Mouse (Mus musculus) cerebellum, adult 9-11 months (tissue): Measurements from ENCODE around the gene Sbpl.
A peak's percentile ranks its signal among the peaks of the same experiment; 100 is the strongest.

Experiments
- DNase-seq: peaks from one replicate; pipeline ENCODE4 v3.0.0; 2022

The Sbpl gene

DNA sequence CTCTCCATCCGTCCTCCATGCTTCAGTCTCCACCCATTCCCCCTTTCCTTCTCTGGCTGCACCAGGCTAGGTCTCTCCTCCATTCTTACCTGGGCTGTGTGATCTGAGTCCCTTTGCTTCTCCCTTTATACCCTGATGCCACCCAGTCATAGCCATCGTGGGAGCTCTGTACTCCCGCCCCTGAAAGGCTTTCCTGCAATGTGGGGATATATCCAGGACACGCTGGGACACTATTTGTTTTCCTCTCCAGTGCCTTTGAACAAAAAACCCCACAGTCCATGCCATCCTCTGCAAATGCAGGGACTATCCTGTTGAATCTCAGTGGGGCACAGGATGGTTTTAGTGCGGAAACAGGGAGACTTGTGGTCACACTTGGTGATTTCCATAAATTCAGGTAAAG lies at the start of gene Sbpl:
Gene Sbpl, minus strand, starts transcription at position 101 of the 400 bp plus-strand sequence.
- DNase-seq = no peak

DNA sequence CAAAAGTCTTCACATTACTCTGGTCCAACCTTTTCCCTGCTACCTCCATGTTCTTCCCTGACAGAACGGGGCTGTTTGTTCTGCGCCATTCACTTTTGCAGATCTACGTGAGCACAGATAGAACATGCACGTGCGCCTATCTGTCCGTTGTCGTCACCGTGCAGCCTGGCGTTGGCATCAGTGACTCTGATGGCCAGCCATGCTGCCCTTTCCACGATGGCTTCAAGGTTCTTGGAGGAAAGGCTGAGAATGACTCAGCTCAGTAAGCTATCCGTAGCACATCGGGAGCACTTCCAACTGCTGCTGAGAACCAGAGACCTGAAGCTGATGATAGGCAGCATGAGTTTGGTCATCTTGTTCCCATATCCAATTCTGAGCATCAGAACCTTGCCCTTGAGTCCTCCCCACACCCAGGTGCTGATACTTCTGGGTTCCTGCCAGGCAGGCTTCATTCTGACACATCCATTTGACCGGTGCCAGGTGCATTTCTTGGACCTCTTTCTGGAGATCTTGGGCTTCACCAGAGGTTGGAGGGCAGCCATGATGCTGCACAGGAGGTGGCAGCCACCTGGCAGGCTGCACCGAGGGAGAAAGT lies 49.1 kb upstream of the Sbpl start:
- DNase-seq = peak; percentile 53

DNA sequence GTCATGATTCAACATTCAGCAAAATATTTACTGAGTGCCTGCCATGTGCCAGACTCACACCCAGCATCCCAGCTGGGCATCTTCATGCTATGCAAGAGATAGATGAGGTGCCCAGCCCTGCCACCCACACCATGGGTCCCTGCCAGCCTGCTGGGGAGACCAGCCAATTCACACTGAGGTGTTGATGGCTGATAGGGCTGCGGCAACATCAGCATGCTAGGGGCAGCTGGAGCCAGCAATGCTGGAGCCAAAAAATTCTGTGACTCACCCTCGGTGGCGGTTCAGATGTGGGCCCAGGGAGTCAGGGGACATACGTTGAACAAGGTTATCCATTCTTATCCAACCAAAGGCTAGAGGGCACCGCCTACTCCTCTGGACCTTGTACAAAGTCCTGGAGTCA lies 45.3 kb upstream of the Sbpl start:
- DNase-seq = no peak

DNA sequence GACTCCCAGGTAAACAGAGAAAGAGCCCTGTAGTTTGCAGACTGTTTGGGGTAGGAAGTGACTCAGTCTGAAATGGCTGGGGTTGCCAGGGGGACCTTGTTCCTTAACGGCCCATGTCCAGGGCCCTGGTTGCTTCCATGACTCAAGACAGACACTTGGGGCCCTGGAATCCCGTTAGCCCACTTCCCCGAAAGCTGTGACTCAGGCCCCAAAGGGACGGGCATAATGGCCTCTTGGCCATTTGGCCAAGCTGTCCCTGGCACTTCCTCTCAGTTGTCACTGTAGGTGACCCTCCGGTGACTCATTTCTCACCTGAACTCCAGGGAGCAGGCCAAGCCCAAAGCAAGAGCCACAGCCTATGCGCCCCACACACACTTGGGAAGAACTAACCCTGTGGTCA lies 43.3 kb upstream of the Sbpl start:
- DNase-seq = no peak

DNA sequence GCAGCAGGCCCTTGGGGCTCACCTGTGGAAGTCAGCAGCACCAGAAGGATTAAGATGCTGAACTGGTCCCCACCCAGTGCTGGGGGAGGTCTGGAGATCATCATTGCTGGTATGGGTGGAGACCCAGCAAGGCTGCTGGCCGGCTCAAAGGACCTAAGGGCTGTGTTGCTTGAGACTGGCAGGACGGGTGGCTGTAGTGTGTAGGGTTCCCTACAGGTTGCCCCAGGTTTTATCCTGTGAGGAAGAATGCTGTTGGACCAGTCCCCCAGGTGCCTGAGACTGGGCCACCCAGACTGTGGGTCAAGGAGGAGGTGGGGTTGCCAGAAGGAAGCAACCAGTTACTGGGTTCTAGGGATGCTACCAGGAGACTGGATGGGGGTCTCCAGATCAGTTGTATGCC lies 42.8 kb upstream of the Sbpl start, which contains the start of gene Prss22:
Gene Prss22, minus strand, starts transcription at position 200 of the 400 bp plus-strand sequence.
- no peak for DNase-seq

- no peak for DNase-seq
Observed at GRCm38 (mm10) chr17:23995421-23995820, 40.3 kb upstream of the Sbpl start.

- DNase-seq = no peak
Observed at GRCm38 (mm10) chr17:23994667-23995066, 39.6 kb upstream of the Sbpl start.

DNA sequence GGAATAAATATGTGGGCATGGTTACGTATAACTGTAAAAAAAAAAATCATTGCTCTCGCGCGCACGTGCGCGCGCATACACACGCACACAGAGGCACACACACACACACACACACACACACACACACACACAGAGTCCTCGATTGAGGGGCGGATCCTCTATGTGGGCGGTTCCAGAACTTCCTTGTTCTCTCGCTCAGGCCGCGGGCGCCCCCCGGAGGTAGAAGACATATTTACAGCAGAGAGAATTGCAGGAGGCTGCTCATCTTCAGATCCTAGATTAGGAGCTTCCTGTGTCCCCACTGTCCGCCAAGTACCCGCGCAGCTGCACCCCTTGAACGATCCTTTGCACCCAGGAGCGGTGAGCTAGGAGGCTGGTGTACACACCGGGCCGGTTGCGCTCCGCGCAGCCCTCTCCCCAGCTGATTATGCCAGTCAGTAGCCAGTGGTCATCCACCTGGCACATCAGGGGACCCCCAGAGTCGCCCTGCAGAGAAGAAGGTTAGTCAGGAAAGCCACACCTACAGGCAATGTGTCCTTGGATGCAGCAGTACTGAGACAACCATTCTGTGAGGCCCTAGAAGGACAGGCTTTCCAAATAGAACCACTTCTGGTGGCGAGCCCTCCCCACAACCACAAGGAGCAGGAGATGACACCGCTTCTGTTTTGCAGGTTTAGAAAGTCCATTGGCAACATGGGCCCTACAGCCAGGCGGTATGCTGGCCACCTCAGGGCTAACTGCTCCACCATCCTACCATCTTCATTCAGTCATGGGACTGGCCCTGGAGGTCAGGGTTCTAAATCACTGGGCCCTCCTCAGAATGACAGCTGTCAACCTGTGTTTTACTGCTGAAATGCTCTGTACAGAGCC lies 38.7 kb upstream of the Sbpl start:
- peak; percentile 85 for DNase-seq

- no peak for DNase-seq
Observed at GRCm38 (mm10) chr17:23992789-23993553, 37.9 kb upstream of the Sbpl start.

- DNase-seq = no peak
Observed at GRCm38 (mm10) chr17:23989802-23990201, 34.7 kb upstream of the Sbpl start.

DNA sequence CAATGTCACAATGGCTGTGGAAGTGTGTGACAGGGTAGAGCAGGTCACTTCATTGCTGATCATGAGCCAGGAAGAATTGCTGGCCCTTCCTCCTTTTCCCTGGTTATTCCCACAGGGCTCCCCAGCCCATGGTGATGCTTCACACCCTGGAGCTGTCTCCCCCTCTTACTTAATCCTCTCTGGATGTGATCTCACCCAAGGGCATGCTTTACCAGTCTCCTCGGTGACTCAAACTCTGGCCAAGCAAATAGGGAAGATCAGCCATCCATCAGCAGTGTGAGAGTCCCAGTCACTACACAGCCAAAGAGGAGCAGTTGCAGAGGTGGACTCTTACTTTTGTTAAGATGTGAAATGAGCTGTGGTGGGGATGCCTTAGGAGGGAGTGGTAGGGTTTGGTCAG lies 29.9 kb upstream of the Sbpl start:
- no peak for DNase-seq

DNA sequence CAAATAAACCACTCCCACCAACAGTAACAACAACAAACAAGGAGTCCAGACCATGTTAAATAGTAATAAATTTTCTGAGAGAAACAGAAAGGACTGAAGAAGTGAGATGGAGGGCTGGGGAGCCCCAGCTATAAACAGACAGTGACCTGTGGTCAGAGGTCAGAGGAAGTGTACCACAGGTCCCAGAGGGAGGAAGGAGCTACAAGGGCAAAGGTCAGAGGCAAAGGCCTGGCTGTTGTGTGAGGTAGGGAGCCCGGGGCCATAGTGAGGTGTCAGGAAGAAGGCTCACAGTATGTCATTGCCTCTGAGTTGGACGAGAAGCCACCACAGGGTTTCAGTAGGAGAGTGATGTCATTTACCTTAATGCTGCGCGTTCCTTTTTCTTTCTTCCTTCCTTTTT lies 27.8 kb upstream of the Sbpl start:
- DNase-seq = no peak

DNA sequence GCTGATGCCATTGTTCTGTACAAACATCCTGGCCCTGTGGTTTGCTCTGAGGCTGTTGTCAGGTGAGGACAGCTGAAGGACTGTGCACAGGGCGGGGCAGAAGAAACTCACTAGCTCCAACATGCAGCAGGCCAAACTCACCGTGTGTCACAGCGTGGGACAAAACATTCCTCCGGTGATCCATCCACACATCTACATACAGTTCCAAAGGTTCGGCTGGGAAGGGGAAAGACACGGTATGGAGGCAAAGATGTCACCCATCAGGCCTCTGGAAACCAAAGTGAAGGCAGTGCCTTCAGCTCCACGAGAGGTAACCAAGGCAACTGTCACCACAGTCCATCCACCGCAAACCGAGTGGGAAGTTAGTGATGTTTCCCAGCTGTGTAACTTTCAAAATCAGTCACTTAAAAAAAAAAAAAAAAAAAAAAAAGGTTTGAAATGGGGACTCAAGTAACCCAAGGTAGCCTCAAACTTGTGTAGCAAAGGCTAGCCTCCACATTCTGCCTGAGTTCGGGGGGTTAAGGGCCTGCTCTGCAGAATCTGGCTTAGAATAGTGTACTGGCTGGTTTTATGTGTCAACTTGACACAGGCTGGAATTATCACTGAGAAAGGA lies 25.3 kb upstream of the Sbpl start, which contains the start of gene Prss30:
Gene Prss30, minus strand, starts transcription at position 270 of the 613 bp plus-strand sequence.
- DNase-seq = no peak

- DNase-seq = no peak
Observed at GRCm38 (mm10) chr17:23979471-23979870, 24.4 kb upstream of the Sbpl start.

DNA sequence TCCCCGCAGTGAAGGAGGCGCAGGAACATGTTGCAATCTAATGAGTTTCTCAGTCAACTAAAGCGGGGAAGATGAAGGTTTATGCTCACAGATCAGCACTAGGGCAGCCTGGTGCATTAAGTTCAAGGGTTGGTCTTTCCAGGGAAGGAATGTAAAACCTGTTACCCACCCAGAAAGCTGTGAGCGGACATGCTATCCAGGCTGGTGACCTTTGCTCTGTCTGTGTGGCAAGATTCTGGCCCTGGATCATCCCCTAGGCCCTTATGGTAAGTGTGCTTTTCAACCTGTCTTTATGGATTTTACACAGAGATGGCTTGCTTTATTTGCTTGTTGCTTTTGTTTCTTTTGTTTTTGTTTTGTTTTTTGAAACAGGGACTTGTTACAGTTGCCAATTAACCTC lies 21.6 kb upstream of the Sbpl start:
- DNase-seq = no peak

DNA sequence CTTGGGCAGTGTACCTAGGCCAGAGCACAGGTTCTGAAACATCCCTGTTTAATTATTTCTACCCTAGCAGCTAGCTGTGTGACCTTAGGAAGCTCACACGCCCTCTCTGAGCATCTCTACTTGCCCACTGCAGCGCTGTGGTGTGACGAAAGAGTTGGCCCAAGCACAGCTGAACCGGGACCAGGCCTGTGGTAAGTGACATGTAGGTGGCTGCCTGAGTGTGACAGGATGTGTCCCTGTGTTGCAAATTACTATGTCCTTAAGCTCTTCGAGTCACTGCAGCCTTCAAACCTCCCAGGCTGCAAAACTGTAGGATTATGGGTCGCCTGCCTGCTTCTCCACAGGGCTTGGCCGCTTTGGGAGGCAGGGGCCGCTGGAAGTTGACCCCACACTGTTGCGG lies 16.2 kb upstream of the Sbpl start:
- DNase-seq = no peak

GRCm38 (mm10) chr17:23969231-23969630 lies 14.2 kb upstream of the Sbpl start:
- DNase-seq = peak; percentile 47

DNA sequence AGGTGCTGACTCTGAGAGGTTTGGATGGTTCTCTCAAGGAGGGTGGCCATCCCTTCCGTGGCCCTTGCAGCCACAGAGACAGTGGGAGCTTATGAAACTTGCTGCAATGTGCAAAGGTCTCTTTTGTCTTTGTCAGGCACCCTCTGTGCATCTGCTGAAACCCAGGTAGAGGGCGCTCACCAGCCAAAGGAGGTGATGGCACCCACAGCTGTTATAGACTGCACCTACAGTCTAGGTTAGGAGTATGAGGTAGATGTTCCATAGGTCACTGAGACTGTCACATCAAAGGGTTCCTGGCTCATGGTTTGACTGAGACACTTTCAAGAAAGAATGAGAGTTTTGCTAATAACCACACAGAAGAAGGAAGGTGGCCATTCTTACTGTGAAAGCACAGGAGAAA lies 13.7 kb upstream of the Sbpl start:
- DNase-seq = no peak

DNA sequence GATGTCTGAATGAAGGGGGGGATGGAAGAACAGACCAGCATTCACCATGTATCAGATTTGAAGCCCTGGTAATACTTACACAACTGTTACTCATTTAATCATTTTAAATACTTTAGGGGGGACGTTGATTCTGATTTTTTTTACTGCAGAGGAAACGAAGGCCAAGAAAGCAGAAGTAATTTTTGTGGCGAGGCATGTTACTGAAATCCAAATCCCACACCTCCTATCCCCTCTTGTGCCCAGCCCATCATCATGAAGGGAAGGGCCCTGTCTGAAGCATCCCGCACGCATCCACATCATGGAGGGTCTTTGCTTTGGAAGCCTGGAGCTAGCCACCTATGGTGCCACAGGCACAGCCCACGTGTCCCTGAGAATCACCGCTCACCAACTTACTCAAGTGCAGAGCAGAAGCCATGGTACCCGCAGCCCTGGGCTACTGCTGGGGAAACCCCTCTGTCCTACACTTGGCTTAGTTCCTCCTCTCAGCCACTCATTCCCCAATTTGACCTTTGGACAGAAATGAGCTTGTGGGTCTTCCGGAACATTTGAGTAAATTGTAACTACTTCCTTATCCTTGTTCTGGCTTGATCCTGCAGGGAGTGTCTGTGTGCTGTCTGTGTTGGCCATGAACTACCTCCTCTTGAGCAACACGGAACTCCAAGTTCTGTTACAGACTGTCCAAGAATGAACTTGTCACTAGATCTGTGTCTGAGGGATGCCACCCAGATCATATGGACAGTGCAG lies 11.8 kb upstream of the Sbpl start:
- DNase-seq = no peak

DNA sequence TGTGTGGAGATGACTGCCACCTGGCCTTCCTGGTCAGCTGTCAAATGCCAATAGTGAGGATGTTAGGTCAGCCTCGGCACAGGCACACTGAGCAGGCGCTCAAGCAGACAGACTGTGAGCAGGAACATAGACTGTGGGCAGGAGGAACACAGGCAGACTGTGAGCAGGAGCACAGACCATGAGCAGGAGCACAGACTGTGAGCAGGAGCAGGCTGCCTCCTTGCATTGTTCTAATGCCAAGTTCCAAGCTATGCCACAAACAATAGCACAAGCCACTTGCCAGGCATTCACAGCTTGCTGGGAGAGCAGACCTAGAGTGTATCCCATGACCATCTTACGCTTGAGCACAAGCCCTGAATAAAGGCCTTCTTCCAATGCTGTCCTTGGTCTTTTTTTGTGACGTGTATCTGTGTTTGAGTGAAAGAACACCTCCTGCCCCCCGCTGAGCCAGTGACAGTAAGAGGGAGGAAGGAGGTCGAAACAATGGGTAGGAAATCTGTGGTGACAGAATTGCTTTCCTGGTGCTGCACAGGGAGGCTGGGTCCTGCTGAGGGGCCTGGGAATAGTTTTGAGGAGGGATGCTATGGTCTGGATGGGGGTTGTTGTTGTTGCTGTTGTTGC lies 10.8 kb upstream of the Sbpl start:
- peak; percentile 44 for DNase-seq

- DNase-seq = no peak
Observed at GRCm38 (mm10) chr17:23961573-23962122, 6.6 kb upstream of the Sbpl start.
